Mouse (Mus musculus) G1E (cell line): Measurements from ENCODE around the gene Agtrap. TPM values are rescaled to one million over a fixed set of nuclear protein-coding genes. Genes with fewer than 3 reads are reported as not detected.

Experiments
- ATAC-seq: 2 replicates; pipeline ENCODE4 v1.8.0; 2016; ENCODE audit warnings: mild to moderate bottlenecking; ENCODE audit not compliant: insufficient number of reproducible peaks, poor library complexity, low FRiP score, severe bottlenecking; ENCODE audit errors: extremely low read depth
- DNase-seq: peaks from one replicate; pipeline ENCODE4 v3.0.0; 2012; ENCODE audit warnings: low spot score
- H3K27me3 ChIP-seq: 2 replicates; pipeline ENCODE4 v1.6.1; 2012; ENCODE audit warnings: mild to moderate bottlenecking, low read length, inconsistent platforms; ENCODE audit not compliant: insufficient read depth
- H3K36me3 ChIP-seq: replicated peaks from 2 replicates; pipeline ENCODE3; 2012; ENCODE audit warnings: mild to moderate bottlenecking, inconsistent platforms
- H3K4me1 ChIP-seq: 2 replicates; pipeline ENCODE4 v1.6.1; 2012; ENCODE audit warnings: low read depth, low read length, inconsistent platforms, mixed read lengths; ENCODE audit not compliant: insufficient read depth
- H3K4me3 ChIP-seq: 2 replicates; pipeline ENCODE4 v1.5.1; 2012; ENCODE audit warnings: low read depth, mild to moderate bottlenecking, inconsistent platforms, low read length, moderate library complexity, mixed read lengths
- H3K9me3 ChIP-seq: replicated peaks from 2 replicates; pipeline ENCODE4 v1.6.1; 2012; ENCODE audit warnings: inconsistent platforms
- CTCF ChIP-seq: IDR thresholded peaks from 2 replicates; pipeline ENCODE4 v1.5.1; 2012; ENCODE audit warnings: low read depth, low read length, inconsistent platforms, mixed read lengths
- GATA1 ChIP-seq: IDR thresholded peaks from 2 replicates; pipeline ENCODE4 v1.6.1; 2012; ENCODE audit warnings: borderline replicate concordance, low read length, inconsistent platforms, mixed read lengths
- GATA2 ChIP-seq: IDR thresholded peaks from 2 replicates; pipeline ENCODE4 v1.6.1; 2012; ENCODE audit warnings: low read depth, low read length, inconsistent platforms, borderline replicate concordance
- POLR2AphosphoS5 ChIP-seq: IDR thresholded peaks from 2 replicates; pipeline ENCODE4 v1.6.1; 2012; ENCODE audit warnings: low read depth, low read length, inconsistent platforms; ENCODE audit not compliant: insufficient replicate concordance
- TAL1 ChIP-seq: conservative IDR thresholded peaks from 2 replicates; pipeline ENCODE4 v1.6.1; 2012; ENCODE audit warnings: low read depth, low read length, inconsistent platforms, mixed read lengths
- polyA plus RNA-seq: library from polyadenylated mRNA; stranded (reverse); fragments of >175 nt; gene quantifications from 2 replicates; pipeline ENCODE4 v1.2.3, GENCODE M21; 2012
- total RNA-seq, 2 experiments: library from RNA; stranded (forward) in 1 of 2; stranded (reverse) in 1 of 2; fragments of 200-1000 nt in 1 of 2; fragments of >200 nt in 1 of 2; fragmentation: Nextera tagmentation in 1 of 2; gene quantifications; 2 replicates each; pipeline ENCODE4 v1.2.3; 2014 to 2017

Agtrap gene
- total and polyA plus RNA-seq, 3 experiments: 6.4 to 9.4 (median 7.7) TPM

- ATAC-seq: no peak
- peaks cover 6% of the 10 kb centered on the region for H3K4me1 ChIP-seq
- no peak for DNase-seq
- H3K4me3 ChIP-seq: no peak overlapping the region
- no peaks in the 10 kb centered on the region for H3K36me3 ChIP-seq
- TF ChIP-seq GATA1: no peak
- no peak for TF ChIP-seq POLR2AphosphoS5
- no peak for TF ChIP-seq CTCF
- no peak for TF ChIP-seq GATA2
- H3K27me3 ChIP-seq: peaks cover 19% of the 10 kb centered on the region; the same call in 1 of the 2 replicates
- H3K9me3 ChIP-seq: no peaks in the 10 kb centered on the region
Measured at GRCm38 (mm10) chr4:148095081-148095480, 7.2 kb upstream of the Agtrap start.

- Histone ChIP-seq H3K4me3 (no peak overlapping the region), H3K9me3 (no peaks in the 10 kb centered on the region), H3K4me1 (peaks cover 6% of the 10 kb centered on the region), H3K36me3 (no peaks in the 10 kb centered on the region), H3K27me3 (peaks cover 18% of the 10 kb centered on the region; the same call in 1 of the 2 replicates)
- DNase-seq (no peak), ATAC-seq (no peak)
- TF ChIP-seq GATA2 (no peak), TAL1 (no peak), POLR2AphosphoS5 (no peak), GATA1 (no peak), CTCF (no peak)
Measured at GRCm38 (mm10) chr4:148094161-148094560, 6.3 kb upstream of the Agtrap start.

GRCm38 (mm10) chr4:148092551-148093271, 4.9 kb upstream of the Agtrap start:
- ATAC-seq (no peak), DNase-seq (no peak)
- peaks cover 8% of the 10 kb centered on the region; the same call in 1 of the 2 replicates for H3K27me3 ChIP-seq
- TF ChIP-seq TAL1 (no peak), CTCF (no peak)
- H3K4me1 ChIP-seq: peaks cover 13% of the 10 kb centered on the region
- no peaks in the 10 kb centered on the region for H3K9me3 ChIP-seq
- no peak overlapping the region for H3K4me3 ChIP-seq
- no peaks in the 10 kb centered on the region for H3K36me3 ChIP-seq

GRCm38 (mm10) chr4:148091181-148091580, 3.4 kb upstream of the Agtrap start:
- peaks cover 4% of the 10 kb centered on the region for H3K36me3 ChIP-seq
- no peak overlapping the region for H3K4me3 ChIP-seq
- ATAC-seq (no peak), DNase-seq (no peak)
- H3K9me3 ChIP-seq: no peaks in the 10 kb centered on the region
- H3K27me3 ChIP-seq: 0 out of 2 replicates have a peak, but pooled peaks cover 4% of the 10 kb centered on the region
- TF ChIP-seq TAL1 (no peak), CTCF (no peak), GATA2 (no peak), POLR2AphosphoS5 (no peak), GATA1 (no peak)
- H3K4me1 ChIP-seq: peaks cover 27% of the 10 kb centered on the region

GRCm38 (mm10) chr4:148089166-148089565, 1.3 kb upstream of the Agtrap start:
- H3K36me3 ChIP-seq: peaks cover 16% of the 10 kb centered on the region
- H3K4me1 ChIP-seq: peaks cover 39% of the 10 kb centered on the region
- no peaks in the 10 kb centered on the region for H3K9me3 ChIP-seq
- no peak overlapping the region for H3K4me3 ChIP-seq
- no peak for TF ChIP-seq GATA1
- TF ChIP-seq TAL1: no peak
- TF ChIP-seq POLR2AphosphoS5: no peak
- no peak for TF ChIP-seq GATA2
- no peak for TF ChIP-seq CTCF
- DNase-seq (no peak), ATAC-seq (no peak)
- no peaks in the 10 kb centered on the region for H3K27me3 ChIP-seq

- peaks cover 27% of the 10 kb centered on the region for H3K36me3 ChIP-seq
- ATAC-seq (no peak), DNase-seq (peak; percentile 45)
- TF ChIP-seq GATA1 (no peak), GATA2 (no peak), CTCF (no peak), POLR2AphosphoS5 (no peak), TAL1 (no peak)
- H3K9me3 ChIP-seq: no peaks in the 10 kb centered on the region
- H3K27me3 ChIP-seq: no peaks in the 10 kb centered on the region
- peaks cover 49% of the 10 kb centered on the region for H3K4me1 ChIP-seq
- H3K4me3 ChIP-seq: peak overlapping the region; percentile 88
Measured at GRCm38 (mm10) chr4:148087091-148087906, 532 bp downstream of the Agtrap start.
